Mouse (Mus musculus) ES-Bruce4 (cell line): ENCODE measurements at regions not wholly inside any gene's neighbourhood (a gene's known extent, or its start where the extent isn't known, plus 50 kb on each side); places are given as distances from the start of the nearest gene placed in this dataset.

Experiments
- H3K27ac ChIP-seq: 2 replicates; pipeline ENCODE4 v1.5.1; 2012; ENCODE audit warnings: low read length, inconsistent platforms; ENCODE audit not compliant: insufficient read depth
- H3K27me3 ChIP-seq: 2 replicates; pipeline ENCODE4 v1.6.1; 2012; ENCODE audit warnings: mild to moderate bottlenecking, low read length, inconsistent platforms; ENCODE audit not compliant: control insufficient read depth, poor library complexity, insufficient read depth, severe bottlenecking
- H3K36me3 ChIP-seq: 2 replicates; pipeline ENCODE4 v1.6.1; 2012; ENCODE audit warnings: inconsistent platforms, mild to moderate bottlenecking, low read length, moderate library complexity; ENCODE audit not compliant: control insufficient read depth, poor library complexity, insufficient read depth, severe bottlenecking
- H3K4me1 ChIP-seq: one replicate; pipeline ENCODE4 v1.8.1; 2011; ENCODE audit warnings: low read length; ENCODE audit not compliant: control insufficient read depth, insufficient read depth
- H3K4me3 ChIP-seq: 2 replicates; pipeline ENCODE4 v1.5.1; 2011; ENCODE audit warnings: low read depth, mild to moderate bottlenecking, low read length
- H3K9ac ChIP-seq: 2 replicates; pipeline ENCODE4 v1.6.1; 2012; ENCODE audit warnings: low read depth, mild to moderate bottlenecking, inconsistent platforms; ENCODE audit not compliant: poor library complexity, severe bottlenecking
- H3K9me3 ChIP-seq: replicated peaks from 2 replicates; pipeline ENCODE4 v1.6.1; 2012; ENCODE audit warnings: mild to moderate bottlenecking, low read length, inconsistent platforms; ENCODE audit not compliant: control insufficient read depth, poor library complexity, insufficient read depth, severe bottlenecking
- CTCF ChIP-seq: IDR thresholded peaks from one replicate; pipeline ENCODE4 v1.8.1; 2011; ENCODE audit warnings: low read depth, low read length
- EP300 ChIP-seq: IDR thresholded peaks from 2 replicates; pipeline ENCODE4 v1.6.1; 2011; ENCODE audit warnings: low read depth, low read length; ENCODE audit not compliant: insufficient read depth
- POLR2A ChIP-seq: IDR thresholded peaks from one replicate; pipeline ENCODE4 v1.8.1; 2011; ENCODE audit warnings: low read length; ENCODE audit not compliant: insufficient read depth

DNA sequence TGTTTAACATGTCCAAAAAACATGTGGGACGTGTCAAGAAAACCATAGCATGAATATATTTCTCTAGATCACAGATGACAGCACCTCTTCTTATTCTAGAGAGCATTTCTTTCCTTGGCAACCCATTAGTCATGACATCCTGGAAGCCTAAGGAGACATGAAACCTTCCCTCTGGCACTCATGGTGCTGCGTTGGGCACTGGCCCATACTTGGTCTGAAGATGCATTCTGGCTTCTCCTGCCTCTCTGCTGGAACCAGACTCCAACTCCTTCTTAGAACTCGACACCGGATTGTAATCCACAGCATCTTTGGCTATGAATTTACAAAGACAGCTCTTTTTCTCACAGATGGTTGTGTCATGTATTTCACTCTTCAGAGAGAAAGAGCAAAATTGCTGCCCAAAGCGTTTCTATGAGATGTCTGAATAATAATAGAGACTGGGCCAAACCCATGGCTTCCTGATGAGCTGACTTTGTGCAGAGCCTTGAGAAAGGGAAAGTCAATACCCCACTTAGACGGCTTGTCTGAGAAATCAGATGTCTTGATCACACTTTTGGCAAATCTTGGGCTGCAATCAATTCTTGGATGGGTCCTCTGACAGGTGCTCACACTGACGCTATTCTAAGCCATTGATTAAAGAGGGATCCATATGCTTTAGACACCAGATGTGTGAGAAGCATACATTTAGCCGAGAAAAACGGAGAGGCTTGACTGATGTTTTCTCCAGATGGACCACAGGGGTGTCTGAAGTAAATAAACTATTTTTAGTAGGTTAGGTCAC, 195.4 kb downstream of the Usp46 start:
- Histone ChIP-seq H3K9me3 (no peaks in the 10 kb centered on the region), H3K4me1 (no peaks in the 10 kb centered on the region), H3K36me3 (no peaks in the 10 kb centered on the region), H3K27ac (no peak overlapping the region), H3K4me3 (no peak overlapping the region), H3K27me3 (no peaks in the 10 kb centered on the region), H3K9ac (no peak overlapping the region)
- TF ChIP-seq POLR2A (no peak), EP300 (no peak), CTCF (no peak)

DNA sequence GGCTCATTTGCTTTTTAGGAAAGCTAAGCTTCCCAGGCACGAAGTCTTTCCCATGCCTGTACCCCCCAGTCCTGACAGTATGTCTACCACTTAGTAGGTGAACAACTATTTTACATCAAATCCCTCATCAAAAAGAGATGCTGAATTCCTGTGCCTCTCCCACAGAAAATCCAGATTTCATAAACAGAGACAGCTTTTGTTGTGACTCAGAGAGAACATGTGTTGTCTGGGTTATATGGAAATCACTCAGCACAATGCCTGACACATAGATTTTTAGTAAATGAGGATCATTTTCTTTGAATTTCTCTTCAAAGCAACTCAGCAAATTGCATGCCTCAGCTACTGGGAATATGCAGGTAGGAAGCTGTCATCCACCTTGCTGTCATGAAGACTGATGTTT, 193.5 kb downstream of the Usp46 start:
- Histone ChIP-seq H3K27me3 (no peaks in the 10 kb centered on the region), H3K4me3 (no peak overlapping the region), H3K27ac (no peak overlapping the region), H3K9ac (no peak overlapping the region), H3K9me3 (no peaks in the 10 kb centered on the region), H3K36me3 (no peaks in the 10 kb centered on the region), H3K4me1 (no peaks in the 10 kb centered on the region)
- TF ChIP-seq POLR2A (no peak), CTCF (no peak), EP300 (no peak)

DNA sequence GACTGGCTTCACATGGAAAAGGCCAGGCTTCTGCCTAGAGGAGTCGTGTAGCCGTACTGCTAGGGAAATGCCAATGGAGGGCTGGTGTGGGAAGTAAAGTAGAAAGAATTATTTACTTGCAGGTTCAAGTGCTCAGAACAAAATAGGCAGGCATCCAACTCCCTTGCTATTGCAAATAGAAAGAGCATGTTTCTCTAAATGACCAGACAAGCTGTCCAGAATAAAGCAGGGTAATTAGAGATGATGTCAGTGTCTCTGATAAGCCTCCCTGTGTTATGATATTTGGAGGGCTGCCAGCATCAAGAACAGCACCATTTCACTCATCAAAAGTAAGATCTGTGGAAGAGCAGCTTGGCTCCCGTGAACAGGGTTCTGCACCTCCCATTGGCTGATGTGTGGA, 192.4 kb downstream of the Usp46 start:
- H3K27me3 ChIP-seq: no peaks in the 10 kb centered on the region
- no peaks in the 10 kb centered on the region for H3K36me3 ChIP-seq
- H3K4me3 ChIP-seq: no peak overlapping the region
- no peaks in the 10 kb centered on the region for H3K9me3 ChIP-seq
- no peak overlapping the region for H3K27ac ChIP-seq
- TF ChIP-seq POLR2A: no peak
- no peak for TF ChIP-seq CTCF
- TF ChIP-seq EP300: no peak
- no peak overlapping the region for H3K9ac ChIP-seq
- H3K4me1 ChIP-seq: no peaks in the 10 kb centered on the region

DNA sequence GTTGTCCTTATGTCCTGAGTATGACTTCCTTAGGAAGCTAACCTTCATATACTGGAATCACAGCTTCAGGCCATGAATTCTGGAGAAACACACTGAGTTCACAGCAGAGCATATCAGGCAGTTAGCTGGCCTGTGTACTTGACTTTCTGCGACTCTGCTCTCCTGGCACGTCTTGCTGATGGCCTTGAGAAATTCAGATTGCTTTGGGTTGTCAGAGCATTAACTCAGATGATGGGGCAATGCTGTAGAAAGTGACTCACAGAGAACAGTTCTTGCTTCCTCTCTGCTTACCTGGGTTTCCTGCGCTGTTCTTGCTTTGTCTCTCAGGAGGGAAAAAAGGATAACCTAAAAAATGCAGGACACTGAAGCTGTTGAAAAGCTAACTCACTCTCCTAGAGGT, 187.3 kb downstream of the Usp46 start:
- no peaks in the 10 kb centered on the region; the same call in 1 of the 2 replicates for H3K27me3 ChIP-seq
- H3K9ac ChIP-seq: no peak overlapping the region
- TF ChIP-seq EP300 (no peak), CTCF (no peak), POLR2A (no peak)
- peaks cover 2% of the 10 kb centered on the region for H3K9me3 ChIP-seq
- H3K36me3 ChIP-seq: no peaks in the 10 kb centered on the region
- no peak overlapping the region for H3K27ac ChIP-seq
- no peaks in the 10 kb centered on the region for H3K4me1 ChIP-seq
- no peak overlapping the region for H3K4me3 ChIP-seq

DNA sequence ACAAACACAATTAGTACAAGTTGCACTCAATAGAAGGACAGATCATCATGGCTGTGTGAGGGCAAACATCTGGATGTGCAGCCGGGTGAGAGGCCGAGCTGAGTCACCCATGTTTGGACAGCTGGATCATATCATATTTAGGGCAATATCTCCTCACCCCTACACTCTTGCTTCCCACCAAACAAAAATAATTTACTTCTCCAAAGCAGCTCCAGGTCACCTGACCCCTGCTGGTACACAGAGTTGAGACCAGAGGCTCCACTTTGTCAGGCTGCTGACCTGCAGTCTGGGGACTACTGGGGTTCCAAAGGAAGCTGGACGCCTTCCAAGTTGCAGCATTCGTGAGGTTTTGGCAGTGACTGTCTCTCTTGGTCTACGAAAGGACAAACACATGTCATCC, 186.3 kb downstream of the Usp46 start:
- H3K4me3 ChIP-seq: no peak overlapping the region
- peaks cover 2% of the 10 kb centered on the region for H3K4me1 ChIP-seq
- no peaks in the 10 kb centered on the region; the same call in 1 of the 2 replicates for H3K27me3 ChIP-seq
- no peak overlapping the region for H3K27ac ChIP-seq
- TF ChIP-seq CTCF (no peak), POLR2A (no peak), EP300 (no peak)
- H3K9me3 ChIP-seq: peaks cover 2% of the 10 kb centered on the region
- no peaks in the 10 kb centered on the region for H3K36me3 ChIP-seq
- no peak overlapping the region for H3K9ac ChIP-seq

DNA sequence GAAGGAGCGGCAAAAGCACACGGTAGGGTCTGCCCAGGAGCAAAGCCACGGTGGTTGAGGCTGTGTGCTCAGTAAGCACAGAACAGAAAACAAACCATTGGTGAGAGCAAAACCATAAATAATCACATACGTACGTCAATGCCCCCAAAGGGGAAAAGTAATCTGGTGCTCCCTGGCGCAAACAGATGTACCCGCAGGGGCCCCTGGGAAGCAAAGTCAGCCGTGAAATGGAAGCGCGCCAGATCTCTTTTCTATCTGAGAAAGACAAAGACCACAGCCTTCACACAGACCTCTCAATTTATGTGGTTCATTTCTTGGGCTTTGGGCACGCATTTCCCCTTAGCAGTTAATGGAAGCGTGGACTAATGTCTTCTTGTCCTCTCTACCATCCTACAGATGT, 183.2 kb downstream of the Usp46 start:
- TF ChIP-seq EP300 (no peak), POLR2A (no peak), CTCF (no peak)
- H3K4me1 ChIP-seq: peaks cover 2% of the 10 kb centered on the region
- no peak overlapping the region for H3K4me3 ChIP-seq
- H3K27ac ChIP-seq: no peak overlapping the region
- H3K9ac ChIP-seq: no peak overlapping the region
- H3K27me3 ChIP-seq: no peaks in the 10 kb centered on the region; the same call in 1 of the 2 replicates
- no peaks in the 10 kb centered on the region for H3K36me3 ChIP-seq
- H3K9me3 ChIP-seq: peaks cover 2% of the 10 kb centered on the region
